Mouse (Mus musculus) CD4-positive helper T cell, adult 2 months (primary cell): ENCODE results near the gene Ogfod2.

Experiments used
- DNase-seq: peaks from one replicate; pipeline ENCODE4 v3.0.0-alpha.2; 2012; ENCODE audit warnings: low read depth, missing footprints, low spot score

The Ogfod2 gene

GRCm38 (mm10) chr5:124111742-124112497 is at the start of gene Ogfod2:
Gene Ogfod2, plus strand, starts transcription at chr5:124112297.
- peak; percentile 98 for DNase-seq

GRCm38 (mm10) chr5:124069657-124070056 is 42.4 kb upstream of the Ogfod2 start:
- no peak for DNase-seq

- DNase-seq: no peak
Observed at GRCm38 (mm10) chr5:124073682-124074081, 38.4 kb upstream of the Ogfod2 start.

GRCm38 (mm10) chr5:124074845-124075307 is 37.2 kb upstream of the Ogfod2 start:
- peak; percentile 92 for DNase-seq

GRCm38 (mm10) chr5:124075716-124076115 is 36.4 kb upstream of the Ogfod2 start:
- DNase-seq: peak; percentile 83

- DNase-seq: peak; percentile 29
Observed at GRCm38 (mm10) chr5:124076559-124076958, 35.5 kb upstream of the Ogfod2 start.

- peak; percentile 32 for DNase-seq
Observed at GRCm38 (mm10) chr5:124077241-124077640, 34.9 kb upstream of the Ogfod2 start.

GRCm38 (mm10) chr5:124077856-124078460 is 34.1 kb upstream of the Ogfod2 start:
- peak; percentile 58 for DNase-seq

- peak; percentile 82 for DNase-seq
Observed at GRCm38 (mm10) chr5:124078794-124079416, 33.2 kb upstream of the Ogfod2 start.

GRCm38 (mm10) chr5:124079880-124080279 is 32.2 kb upstream of the Ogfod2 start:
- peak; percentile 75 for DNase-seq

GRCm38 (mm10) chr5:124082447-124082846 is 29.6 kb upstream of the Ogfod2 start:
- DNase-seq: peak; percentile 27

- peak; percentile 60 for DNase-seq
Observed at GRCm38 (mm10) chr5:124082941-124083688, 29.0 kb upstream of the Ogfod2 start.

- DNase-seq: peak; percentile 88
Observed at GRCm38 (mm10) chr5:124083850-124084587, 28.1 kb upstream of the Ogfod2 start.

- DNase-seq: peak; percentile 85
Observed at GRCm38 (mm10) chr5:124084588-124085173, 27.4 kb upstream of the Ogfod2 start.

- no peak for DNase-seq
Observed at GRCm38 (mm10) chr5:124085513-124085912, 26.6 kb upstream of the Ogfod2 start.

- DNase-seq: no peak
Observed at GRCm38 (mm10) chr5:124086876-124087275, 25.2 kb upstream of the Ogfod2 start.

- no peak for DNase-seq
Observed at GRCm38 (mm10) chr5:124089868-124090267, 22.2 kb upstream of the Ogfod2 start.

- DNase-seq: no peak
Observed at GRCm38 (mm10) chr5:124091951-124092406, 20.1 kb upstream of the Ogfod2 start.

GRCm38 (mm10) chr5:124093120-124093794 is 18.8 kb upstream of the Ogfod2 start:
- DNase-seq: no peak
